Mouse (Mus musculus) skeletal muscle tissue, postnatal 0 days (tissue): ENCODE data around the gene C1s2. TPM values are rescaled to one million over a fixed set of nuclear protein-coding genes. Genes with fewer than 3 reads are reported as not detected.

Experiments
- polyA plus RNA-seq: library from polyadenylated mRNA; unstranded; fragments of >200 nt; fragmentation: Nextera tagmentation; extraction: Ambion mirVana; gene quantifications from 2 replicates; pipeline ENCODE4 v1.2.1, GENCODE M21; 2015

The C1s2 gene
- 0.12 TPM in 1 of 2 replicates, not detected in the other for polyA plus RNA-seq

DNA sequence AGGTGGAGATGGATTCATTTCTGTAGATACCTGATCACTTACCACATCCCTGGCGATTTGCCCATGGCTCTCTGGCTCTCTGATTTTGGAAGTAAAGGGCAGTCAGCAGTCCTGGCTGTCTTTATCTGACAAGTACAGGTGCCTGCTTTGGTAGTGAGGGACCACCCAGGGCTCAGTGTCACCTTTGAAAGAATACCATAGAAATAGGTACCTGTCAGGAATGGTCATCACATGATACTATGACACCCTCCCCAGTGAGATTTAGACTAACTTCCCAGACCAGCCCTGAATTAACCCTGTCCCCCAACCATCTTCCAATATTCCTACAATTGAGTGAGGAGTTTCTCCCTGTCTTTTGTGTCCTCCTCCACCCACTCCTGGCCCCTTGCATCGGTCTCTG lies at the start of gene C1s2:
Gene C1s2 (minus strand): TSS at position 101 of the 400 bp plus-strand sequence.

DNA sequence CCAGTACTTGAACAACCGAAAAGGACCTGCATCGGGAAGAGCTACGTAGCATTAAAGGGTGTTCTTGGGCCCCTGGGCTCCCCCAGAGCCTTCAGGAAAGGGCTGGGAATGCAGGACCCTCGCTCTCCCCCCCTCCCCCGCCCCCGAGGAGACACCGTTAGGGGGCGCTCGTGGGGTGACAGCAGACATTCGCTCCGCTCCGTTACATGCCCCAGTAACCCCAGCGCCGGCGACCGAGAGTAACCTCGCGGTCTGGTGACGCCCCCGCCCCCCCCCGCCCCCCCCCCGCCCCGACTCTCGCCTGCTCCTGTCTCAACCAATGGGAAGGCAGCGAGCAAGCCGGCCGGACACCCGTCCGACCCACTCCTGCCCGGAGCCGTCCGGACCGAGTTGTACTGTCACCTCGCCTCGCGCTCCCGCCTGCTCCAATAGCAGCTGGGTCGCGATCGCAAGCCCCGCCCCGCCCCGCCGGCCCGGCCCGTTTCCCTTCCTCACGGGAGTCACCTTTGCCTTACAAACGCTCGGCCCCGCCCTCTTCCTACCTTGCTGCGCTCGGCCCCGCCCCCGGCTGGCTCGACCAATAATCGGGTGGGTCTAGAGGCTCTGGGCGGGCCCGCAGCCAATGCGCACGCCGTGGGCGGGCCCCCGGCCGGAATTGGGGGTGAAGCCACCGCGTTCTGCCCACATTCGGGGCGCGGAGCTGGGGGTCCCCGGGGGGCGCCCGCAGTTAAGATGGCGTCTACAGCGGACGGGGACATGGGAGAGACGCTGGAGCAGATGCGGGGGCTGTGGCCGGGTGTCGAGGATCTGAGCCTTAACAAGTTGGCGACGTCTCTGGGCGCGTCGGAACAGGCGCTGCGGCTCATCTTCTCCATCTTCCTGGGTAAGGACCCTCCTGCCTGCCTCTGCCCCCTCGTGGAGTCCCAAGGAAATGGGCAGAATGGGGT lies 26.9 kb upstream of the C1s2 start, which contains the start of gene Lpcat3:
Gene Lpcat3 (plus strand): TSS at position 551 of the 947 bp plus-strand sequence.

Other genes starting within 250 kb of the C1s2 start
- 26.6 and 28.5 TPM in 2 replicates for gene Pex5, start 221.0 kb downstream of the C1s2 start, polyA plus RNA-seq
- 1.3 and 5.7 TPM in 2 replicates for gene Clstn3, start 171.3 kb downstream of the C1s2 start, polyA plus RNA-seq
- 0.90 and 1.4 TPM in 2 replicates for gene C1rl, start 143.0 kb downstream of the C1s2 start, polyA plus RNA-seq
- gene C1ra, start 123.7 kb downstream of the C1s2 start, polyA plus RNA-seq = 11.6 and 13.0 TPM in 2 replicates
- 23.2 and 25.6 TPM in 2 replicates for gene C1s1, start 93.7 kb downstream of the C1s2 start, polyA plus RNA-seq
- gene C1rb, start 65.8 kb downstream of the C1s2 start, polyA plus RNA-seq = not detected in 2 replicates
- gene Lpcat3, start 26.9 kb upstream of the C1s2 start, polyA plus RNA-seq = 70.4 and 70.6 TPM in 2 replicates
- 114 and 121 TPM in 2 replicates for gene Emg1, start 76.1 kb upstream of the C1s2 start, polyA plus RNA-seq
- 334 and 346 TPM in 2 replicates for gene Phb2, start 76.3 kb upstream of the C1s2 start, polyA plus RNA-seq
- gene Ptpn6, start 102.6 kb upstream of the C1s2 start, polyA plus RNA-seq = 6.7 and 11.0 TPM in 2 replicates
- gene Grcc10, start 105.3 kb upstream of the C1s2 start, polyA plus RNA-seq = 290 and 323 TPM in 2 replicates
- not detected in 2 replicates for gene Gm45234, start 119.9 kb upstream of the C1s2 start, polyA plus RNA-seq
- gene Atn1, start 120.4 kb upstream of the C1s2 start, polyA plus RNA-seq = 6.9 TPM in 2 replicates
- gene Eno2, start 133.6 kb upstream of the C1s2 start, polyA plus RNA-seq = 2.5 and 3.6 TPM in 2 replicates
- gene Lrrc23, start 143.6 kb upstream of the C1s2 start, polyA plus RNA-seq = 0.21 TPM in 1 of 2 replicates, not detected in the other
- gene Spsb2, start 172.6 kb upstream of the C1s2 start, polyA plus RNA-seq = 18.9 and 21.0 TPM in 2 replicates
- gene Tpi1, start 178.2 kb upstream of the C1s2 start, polyA plus RNA-seq = 2,607 and 2,784 TPM in 2 replicates
- gene Usp5, start 193.4 kb upstream of the C1s2 start, polyA plus RNA-seq = 54.6 and 59.3 TPM in 2 replicates
- gene Cdca3, start 193.5 kb upstream of the C1s2 start, polyA plus RNA-seq = 38.3 and 39.3 TPM in 2 replicates
- 5.0 and 6.0 TPM in 2 replicates for gene Gnb3, start 204.2 kb upstream of the C1s2 start, polyA plus RNA-seq
- gene P3h3, start 221.7 kb upstream of the C1s2 start, polyA plus RNA-seq = 13.6 and 16.0 TPM in 2 replicates
- gene Gpr162, start 227.9 kb upstream of the C1s2 start, polyA plus RNA-seq = 0.35 and 0.68 TPM in 2 replicates